Mouse (Mus musculus) kidney, adult 2 months (tissue): Measurements from ENCODE around the gene Cnksr1.
A peak's percentile ranks its signal among the peaks of the same experiment; 100 is the strongest.

Experiments used
- CTCF ChIP-seq: fragments of 200-500 bp; conservative IDR thresholded peaks from 2 replicates; pipeline ENCODE4 v1.5.1; 2011; ENCODE audit warnings: low read depth, mild to moderate bottlenecking, control low read depth, low read length, moderate library complexity, mixed read lengths; ENCODE audit not compliant: insufficient read depth, insufficient read length
- POLR2A ChIP-seq: fragments of 200-500 bp; IDR thresholded peaks from one replicate; pipeline ENCODE4 v1.6.1; 2011; ENCODE audit warnings: low read depth, low read length, control low read depth

- TF ChIP-seq CTCF: peak; percentile 88
- TF ChIP-seq POLR2A: no peak
Observed at GRCm38 (mm10) chr4:134263191-134263590, 25.0 kb upstream of the Cnksr1 start.
